Mouse (Mus musculus) frontal cortex, adult 2 months (tissue): ENCODE data around the gene Rtbdn. TPM values are rescaled to one million over a fixed set of nuclear protein-coding genes. Genes with fewer than 3 reads are reported as not detected.
A peak's percentile ranks its signal among the peaks of the same experiment; 100 is the strongest.
"Not testable (repeated sequence)": the region's sequence is repeated elsewhere in the genome, so short reads cannot be mapped to it uniquely, and the experiment has no call there.

Source experiments
- DNase-seq, 2 experiments: peaks; one replicate each; pipeline ENCODE4 v3.0.0; 2022; ENCODE audit warnings: low spot score in 1 of 2; ENCODE audit errors: extremely low spot score in 1 of 2
- polyA plus RNA-seq: library from polyadenylated mRNA; depleted of rRNA; stranded (reverse); fragments of >200 nt; gene quantifications from 2 replicates; pipeline ENCODE4 v1.2.3, GENCODE M21; 2012; rRNA removed

Gene Rtbdn
- polyA plus RNA-seq = 7.6 and 7.9 TPM in 2 replicates

DNA sequence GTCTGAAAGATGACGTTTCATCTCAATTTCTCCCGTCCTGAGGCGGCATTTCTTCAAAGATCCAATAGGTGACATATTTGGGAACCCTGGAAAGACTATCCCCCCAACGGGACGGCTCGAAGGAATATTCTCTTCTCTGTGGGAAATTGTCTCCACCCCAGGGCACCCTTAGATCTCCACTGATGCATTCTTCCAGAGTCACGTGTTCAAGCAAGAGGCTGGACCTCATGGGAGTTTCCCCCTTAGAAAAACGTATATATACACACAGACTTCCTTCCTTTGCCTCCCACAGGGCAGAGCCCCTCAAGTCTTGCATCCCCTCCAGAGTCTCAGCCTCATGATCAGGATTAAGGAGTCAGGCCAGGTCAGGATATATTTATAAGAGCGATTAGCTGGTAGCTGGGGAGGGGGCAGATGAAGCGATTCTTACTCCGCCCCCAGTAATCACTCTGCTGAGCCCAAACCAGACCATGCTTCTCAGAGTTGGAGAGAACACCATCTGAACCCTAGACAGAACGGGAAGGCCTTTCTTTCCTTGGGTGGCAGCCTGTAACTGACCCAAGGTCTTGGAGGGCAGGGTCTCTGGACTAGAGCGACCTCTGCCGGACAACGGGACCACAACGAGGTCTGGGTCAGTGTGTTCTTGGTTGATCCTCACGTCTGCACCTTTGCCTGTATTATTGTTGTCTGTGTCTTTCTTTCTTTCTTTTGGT is at the start of gene Rtbdn:
Rtbdn (plus strand) TSS at position 464 of the 713 bp plus-strand sequence.
- no peak for DNase-seq

DNA sequence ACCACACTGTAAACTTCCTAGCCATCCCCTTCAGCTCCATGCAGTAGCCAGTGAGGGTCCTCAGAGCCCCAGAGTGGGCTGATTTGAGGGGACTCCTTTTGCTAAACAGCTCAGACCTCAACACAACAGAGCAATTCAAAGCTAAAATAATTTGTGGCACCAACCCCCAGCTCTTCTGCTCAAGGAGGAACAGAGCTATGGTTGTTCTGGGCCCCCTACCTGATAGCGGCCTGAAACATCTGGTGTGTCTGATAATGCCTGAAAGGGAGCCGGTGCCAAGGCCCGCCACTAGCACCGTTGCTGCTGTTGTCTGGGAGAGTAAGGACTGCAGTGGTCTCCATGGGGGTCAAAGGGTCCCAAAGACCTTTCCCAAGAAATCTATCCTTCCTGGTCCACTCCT is 45.7 kb upstream of the Rtbdn start:
- no peak for DNase-seq

DNA sequence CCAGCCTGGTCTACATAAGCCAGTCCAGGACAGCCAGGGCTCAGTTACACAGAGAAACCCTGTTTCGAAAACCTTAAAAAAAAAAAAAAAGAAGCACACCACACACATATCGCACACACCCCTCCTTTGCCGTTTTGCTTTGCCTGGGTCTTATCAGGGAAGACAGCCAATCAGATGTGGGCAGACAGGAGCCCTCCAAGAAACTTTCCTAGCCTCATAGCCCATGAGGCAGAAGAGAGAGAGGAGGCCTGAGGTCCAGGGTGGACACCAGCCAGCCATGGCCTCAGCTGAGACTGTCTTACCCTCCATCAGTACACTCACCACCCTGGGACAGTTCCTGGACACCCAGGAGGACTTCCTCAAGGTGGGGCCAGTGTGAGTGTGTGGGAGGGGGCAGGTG is 45.0 kb upstream of the Rtbdn start, which contains the start of gene Klf1:
Klf1 (plus strand) TSS at position 177 of the 400 bp plus-strand sequence.
- no peak for DNase-seq

DNA sequence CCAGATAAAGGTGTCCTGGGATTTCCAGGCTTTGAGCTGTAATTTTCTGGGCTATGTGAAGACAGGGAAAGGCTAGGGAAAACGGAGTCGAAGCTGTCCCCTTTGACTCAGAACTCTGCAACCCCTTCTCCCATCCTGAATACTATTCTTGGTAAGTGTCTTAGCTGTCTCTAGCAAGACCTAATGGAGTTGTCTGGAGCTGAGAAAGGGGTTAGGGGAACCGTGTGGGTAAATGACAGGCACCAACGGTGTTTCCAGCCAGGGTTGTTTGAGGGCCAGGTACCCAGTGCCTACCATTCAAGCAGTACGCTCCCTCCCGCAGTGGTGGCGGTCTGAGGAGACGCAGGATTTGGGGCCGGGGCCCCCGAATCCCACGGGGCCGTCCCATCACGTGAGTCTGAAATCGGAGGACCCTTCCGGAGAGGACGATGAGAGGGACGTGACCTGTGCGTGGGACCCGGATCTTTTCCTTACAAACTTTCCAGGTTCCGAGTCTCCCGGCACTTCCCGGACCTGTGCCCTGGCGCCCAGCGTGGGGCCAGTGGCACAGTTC is 44.3 kb upstream of the Rtbdn start:
- DNase-seq = no peak

DNA sequence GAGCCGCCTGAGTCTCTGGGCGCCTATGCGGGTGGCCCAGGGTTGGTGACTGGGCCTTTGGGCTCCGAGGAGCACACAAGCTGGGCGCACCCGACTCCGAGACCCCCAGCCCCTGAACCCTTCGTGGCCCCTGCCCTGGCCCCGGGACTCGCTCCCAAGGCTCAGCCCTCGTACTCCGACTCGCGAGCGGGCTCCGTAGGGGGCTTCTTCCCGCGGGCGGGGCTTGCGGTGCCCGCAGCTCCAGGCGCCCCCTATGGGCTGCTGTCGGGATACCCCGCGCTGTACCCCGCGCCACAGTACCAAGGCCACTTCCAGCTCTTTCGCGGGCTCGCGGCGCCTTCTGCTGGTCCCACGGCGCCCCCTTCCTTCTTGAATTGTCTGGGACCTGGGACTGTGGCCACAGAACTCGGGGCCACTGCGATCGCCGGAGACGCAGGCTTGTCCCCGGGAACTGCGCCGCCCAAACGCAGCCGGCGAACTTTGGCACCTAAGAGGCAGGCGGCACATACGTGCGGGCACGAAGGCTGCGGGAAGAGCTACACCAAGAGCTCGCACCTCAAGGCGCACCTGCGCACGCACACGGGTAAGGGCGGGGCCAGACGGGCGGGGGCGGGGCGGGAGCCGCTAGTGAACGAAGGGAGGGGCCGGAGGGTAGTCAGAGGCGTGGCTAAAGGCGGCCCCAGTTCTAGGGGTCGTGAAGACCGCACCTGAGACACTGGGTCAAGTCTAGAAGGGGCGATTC is 43.7 kb upstream of the Rtbdn start:
- peak; percentile 77 to 95 for DNase-seq

DNA sequence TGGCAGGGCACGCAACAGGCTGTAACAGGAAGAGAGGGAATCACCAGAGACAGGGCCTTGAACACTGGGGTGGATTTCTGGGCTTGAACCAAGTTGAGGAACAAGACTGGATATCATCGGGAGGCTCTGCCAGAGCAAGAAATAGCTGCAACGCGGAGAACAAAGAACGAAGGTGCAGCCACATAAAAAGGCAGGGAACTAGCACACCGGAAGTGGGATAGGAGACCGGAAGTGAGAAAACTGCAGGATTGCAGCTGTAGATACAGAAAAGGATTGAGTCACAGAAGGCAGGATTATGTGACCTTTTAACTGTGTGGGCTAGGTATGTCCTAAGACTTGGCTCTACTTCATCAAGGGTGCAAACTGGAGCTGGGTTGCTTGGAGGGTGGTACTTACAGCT is 42.4 kb upstream of the Rtbdn start:
- no peak for DNase-seq

DNA sequence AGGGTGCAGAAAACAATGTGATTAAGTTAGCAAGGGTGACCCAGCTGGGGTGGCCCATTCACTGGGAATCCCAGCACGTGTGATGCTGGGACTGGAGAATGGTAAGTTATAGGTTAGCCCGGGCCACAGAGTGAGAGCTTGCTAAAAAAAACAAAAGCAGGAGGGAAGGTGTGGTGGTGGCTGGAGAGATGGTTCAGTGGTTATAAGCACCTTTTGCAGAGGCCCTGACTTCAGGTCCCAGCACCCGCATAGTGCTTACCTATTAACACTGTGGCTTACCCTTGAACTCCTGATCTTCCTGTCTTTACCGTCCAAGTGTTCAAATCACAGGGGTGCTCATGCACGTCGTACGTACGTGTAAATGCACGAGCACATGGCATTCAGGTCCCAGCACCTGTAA is 39.8 kb upstream of the Rtbdn start:
- DNase-seq = no peak

DNA sequence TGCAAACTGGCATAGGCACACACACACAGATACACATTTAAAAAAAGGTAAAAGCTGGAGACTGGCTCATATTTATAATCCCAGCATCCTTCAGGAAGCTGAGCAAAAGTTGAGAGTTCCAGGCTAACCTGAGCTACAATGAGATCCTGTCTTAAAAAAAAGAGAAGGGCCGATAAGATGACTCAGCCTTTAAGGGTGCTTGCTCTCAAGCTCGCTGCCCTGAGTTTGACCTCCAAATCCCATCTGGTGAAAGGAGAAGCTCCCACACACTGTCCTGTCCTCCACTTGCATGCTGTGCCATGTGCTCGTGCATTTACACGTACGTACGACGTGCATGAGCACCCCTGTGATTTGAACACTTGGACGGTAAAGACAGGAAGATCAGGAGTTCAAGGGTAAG is 39.3 kb upstream of the Rtbdn start:
- DNase-seq = no peak

DNA sequence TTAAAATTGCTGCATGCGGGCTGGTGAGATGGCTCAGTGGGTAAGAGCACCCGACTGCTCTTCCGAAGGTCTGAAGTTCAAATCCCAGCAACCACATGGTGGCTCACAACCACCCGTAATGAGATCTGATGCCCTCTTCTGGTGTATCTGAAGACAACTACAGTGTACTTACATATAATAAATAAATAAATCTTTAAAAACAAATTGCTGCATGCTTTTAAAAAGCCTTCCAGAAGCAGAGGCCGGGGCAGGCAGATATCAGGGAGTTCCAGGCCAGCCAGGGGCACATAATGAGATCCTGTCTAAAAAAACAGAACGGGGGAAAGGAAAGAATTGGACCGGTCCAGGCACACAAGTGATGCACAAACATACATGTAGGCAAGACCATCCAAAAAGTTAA is 38.8 kb upstream of the Rtbdn start:
- not testable (repeated sequence) for DNase-seq

DNA sequence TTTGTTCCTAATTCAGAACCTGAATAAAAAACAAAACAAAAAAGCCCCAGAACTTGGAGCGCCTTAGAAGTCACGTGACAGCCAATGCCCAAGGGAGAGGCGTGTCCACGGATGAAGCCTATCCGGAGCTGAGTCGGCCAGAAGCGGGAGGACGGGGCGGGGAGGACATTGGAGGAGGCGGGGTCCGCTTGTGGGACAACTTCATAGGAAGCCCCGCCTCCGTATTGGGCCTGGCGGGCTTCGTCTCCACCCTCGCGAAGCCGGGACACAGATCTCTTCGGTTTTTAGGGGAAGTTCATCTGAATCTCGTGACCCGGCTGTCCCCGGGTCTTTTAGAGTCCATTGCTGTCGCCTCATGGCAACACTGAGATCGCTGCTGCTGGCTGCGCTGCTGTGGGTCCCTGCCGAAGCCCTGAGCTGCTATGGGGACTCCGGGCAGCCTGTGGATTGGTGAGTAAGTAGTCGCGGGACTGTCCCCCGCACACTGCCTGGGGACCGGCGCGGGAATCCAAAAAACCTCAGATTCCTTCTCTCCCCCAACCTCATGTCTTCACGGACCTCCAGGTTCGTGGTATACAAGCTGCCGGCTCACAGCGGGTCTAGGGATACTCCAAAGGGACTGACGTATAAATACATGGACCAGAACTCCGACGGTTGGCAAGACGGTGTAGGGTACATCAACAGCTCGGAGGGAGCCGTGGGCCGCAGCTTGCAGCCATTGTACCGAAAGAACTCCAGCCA is 38.2 kb upstream of the Rtbdn start, which contains the start of gene Dnase2a:
Dnase2a (plus strand) TSS at position 140 of the 741 bp plus-strand sequence.
- peak; percentile 76 to 78 for DNase-seq

DNA sequence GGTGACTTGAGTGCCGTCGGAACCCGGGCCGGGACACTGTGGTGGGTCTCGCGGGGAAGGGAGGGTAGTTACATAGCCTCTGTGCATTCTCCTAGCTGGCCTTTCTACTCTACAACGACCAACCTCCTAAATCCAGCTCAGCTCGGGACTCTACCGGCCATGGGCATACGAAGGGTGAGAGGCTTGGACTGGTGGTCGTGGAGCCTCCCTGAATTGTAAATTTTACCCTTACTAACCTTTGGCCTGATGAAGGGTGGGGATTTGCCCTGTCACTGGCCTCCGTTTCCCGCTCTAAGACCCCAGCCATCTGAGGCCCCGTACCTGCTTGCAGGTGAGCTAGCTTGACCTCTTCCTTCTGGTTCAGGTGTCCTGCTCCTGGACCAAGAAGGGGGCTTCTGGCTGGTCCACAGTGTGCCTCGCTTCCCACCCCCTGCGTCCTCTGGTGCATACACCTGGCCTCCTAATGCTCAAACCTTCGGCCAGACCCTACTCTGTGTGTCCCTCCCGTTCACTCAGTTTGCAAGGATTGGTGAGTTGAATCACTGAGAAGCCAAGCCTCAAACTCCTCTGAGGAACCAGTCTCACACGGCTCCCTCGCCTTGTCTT is 37.5 kb upstream of the Rtbdn start:
- no peak for DNase-seq

DNA sequence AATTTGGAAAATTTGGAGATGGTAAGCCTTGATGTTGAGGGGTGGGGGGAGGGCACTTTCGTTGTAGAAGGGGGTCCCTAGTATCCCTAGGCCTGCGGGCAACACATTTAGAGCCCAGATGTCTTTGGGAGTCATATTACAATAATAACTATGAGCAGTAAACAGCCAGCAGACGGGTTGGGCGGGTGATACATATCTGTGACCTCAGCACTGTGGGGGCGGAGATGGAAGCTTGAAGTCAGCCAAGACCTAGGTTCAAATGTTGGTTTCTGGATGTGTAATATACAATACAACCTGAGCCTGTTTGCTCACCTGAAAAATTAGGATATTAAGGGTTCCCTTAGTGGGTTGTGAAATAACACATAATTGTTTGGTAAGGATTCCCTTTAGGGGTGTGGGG is 36.8 kb upstream of the Rtbdn start:
- no peak for DNase-seq

DNA sequence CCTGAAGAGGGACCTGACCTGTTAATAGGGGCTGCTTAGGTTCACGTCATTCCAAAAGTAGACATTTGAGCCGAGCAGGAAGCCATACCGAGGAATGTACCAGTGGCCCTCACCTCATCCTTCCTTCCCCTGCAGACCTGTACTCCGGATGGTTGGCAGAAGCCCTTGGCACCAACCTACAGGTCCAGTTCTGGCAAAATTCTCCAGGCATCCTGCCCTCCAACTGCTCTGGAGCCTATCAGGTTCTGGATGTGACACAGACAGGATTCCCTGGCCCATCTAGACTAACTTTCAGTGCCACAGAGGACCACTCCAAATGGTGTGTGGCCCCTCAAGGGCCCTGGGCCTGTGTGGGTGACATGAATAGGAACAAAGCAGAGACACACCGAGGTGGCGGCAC is 36.2 kb upstream of the Rtbdn start:
- DNase-seq = no peak

DNA sequence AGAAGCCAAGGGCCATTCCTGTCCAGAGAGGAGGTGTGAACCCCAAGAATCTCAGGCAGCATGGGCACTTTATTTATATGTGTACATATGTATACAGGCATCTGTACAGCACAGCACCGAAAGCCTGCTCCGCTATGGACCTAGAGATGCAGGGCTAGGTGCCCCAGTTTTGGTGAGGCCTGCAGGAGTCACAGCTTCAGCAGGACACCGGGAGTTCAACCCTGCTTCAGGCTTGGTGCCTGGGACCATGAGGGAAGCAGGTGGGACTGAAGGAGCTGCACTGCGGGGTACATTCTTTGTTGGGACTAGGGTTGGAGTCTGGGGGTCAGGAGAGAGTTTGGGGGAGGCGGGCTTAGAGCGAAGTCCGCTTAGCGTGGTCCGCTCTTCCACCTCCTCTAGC is 34.9 kb upstream of the Rtbdn start:
- no peak for DNase-seq

DNA sequence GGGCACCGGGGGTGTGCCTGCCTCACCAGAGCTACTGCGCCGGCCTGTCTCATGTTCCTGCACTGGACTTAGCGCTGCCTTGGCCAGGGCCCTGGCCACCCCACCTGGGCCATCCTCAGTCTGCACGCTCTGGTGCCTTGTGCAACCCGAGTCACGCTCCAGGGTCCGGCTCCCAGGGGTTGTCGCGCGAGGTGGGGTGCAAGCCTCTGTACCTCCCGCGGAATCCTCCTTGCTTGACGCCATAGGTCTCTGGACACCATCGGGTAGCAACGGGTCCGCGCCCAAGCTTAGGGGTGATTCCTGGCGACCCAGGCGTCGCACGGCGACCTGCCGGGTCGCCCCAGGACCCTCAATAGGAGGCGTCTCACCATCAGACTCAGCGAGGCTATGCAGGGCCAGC is 34.4 kb upstream of the Rtbdn start:
- no peak for DNase-seq

DNA sequence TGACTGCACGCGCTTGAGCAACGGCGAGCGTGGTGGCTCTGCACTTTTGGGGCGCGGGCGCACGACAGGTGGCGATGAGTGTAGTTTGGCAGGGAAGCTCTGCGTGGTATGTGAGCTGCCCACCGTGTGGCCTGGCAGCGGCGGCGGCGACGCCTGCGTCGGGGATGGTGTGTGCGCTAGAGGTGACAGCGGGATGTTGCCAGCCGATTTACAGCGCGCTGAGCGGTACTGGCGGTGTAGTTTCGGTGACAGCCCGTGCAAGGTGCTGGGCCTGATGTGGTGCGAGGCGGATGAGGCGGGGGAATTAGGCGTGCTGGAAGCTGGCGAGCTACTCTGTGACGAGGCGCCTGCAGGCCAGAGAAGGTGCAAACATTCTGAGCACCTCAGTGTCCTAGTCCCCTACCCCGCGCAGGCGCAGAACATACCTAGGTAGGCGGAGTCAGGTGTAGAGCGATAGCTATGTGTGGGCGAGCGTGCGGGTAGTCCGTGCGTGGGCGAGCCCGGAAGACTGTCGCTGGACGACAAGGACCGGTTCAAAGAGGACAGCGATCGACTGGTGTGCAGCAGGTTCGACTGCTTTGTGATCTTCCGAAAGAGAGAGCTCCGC is 33.8 kb upstream of the Rtbdn start:
- DNase-seq = peak in 1 of 2 experiments; percentile 66

DNA sequence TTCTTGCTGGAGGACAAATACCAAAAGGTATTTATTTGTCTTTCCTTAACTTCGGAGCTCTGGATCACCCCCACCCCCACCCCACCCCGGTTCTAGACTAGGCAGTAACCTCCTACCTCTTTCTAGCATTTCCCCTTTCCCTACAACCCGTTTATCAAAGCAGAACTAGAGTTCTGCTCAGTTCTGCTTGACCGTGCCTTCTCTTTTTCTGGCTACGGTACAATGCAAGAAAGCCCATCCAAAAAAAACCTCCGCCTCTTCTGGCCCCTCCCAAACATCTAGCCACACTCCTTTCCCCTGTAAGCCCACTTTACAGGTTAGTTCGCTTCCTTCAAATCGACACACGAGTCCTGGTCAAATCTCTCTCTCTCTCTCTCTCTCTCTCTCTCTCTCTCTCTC is 33.3 kb upstream of the Rtbdn start:
- no peak for DNase-seq

DNA sequence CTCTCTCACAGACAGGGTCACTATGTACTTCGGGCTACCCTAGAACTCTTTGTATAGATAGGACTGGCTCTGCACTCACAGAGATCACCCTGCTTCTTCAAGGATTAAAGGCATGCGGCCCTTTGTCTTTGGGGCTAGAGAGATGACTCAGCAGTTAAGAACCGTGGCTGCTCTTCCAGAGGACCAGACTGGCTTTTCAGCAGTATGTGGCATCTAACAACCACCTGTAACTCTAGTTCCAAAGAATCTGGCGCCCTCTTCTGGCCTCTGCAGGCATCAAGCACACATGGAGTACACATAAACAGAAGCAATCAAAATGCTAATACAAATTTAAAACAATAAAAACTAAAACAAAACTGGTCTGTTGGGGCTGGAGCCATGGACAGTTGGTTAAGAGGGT is 32.8 kb upstream of the Rtbdn start:
- no peak for DNase-seq

DNA sequence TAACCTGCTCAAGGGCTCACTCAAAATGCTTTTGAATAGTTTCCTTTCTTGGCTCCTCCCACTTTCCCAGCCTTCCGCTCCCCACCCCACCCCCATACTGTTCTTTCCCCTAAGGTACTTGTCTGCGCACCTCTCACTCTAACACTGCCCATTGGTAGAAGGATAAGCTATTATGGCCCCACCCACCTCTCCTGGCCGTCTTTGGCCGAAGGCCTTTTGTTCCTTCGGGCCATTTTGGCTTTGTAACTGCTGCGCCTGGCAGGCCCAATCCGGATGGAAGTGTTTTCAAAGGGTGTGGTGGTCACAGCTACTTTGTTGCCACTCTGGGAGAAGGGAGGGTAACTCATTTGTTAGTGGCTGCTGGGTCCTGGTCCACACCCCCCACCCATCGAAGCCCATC is 31.5 kb upstream of the Rtbdn start:
- DNase-seq = no peak

DNA sequence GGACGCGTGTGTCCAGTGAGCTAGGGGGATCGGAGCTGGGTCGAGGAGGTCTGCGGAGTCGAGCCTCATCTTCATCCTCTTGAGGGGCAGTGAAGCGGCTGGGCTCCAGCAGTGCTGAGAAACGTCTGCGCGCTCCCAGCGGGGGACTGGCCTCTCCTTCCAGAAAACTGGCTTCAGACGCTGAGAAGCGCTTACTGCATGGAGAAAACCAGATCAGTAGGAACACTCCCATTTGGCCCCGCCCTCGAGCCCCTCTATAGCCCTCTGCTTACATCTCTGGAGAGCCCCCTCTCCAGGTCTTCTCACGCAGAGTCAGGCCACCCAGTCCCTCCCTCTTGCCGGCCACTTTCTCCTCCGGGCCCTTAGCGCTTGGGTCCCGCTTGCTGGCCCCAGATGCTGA is 29.0 kb upstream of the Rtbdn start:
- DNase-seq = no peak
